Mouse (Mus musculus): ENCODE data around the gene Hdac4. TPM values are rescaled to one million over a fixed set of nuclear protein-coding genes. Genes with fewer than 3 reads are reported as not detected.

Hdac4 gene
- polyA plus RNA-seq, 1 experiment from 2014 or later, result 24.1 TPM

GRCm38 (mm10) chr1:92180141-92181137 is 15.1 kb downstream of the Hdac4 start:
- Histone ChIP-seq H3K9me3 (ENCODE audit: control insufficient read depth, low read length) (no peaks in the 10 kb centered on the region), H3K4me2 (ENCODE audit: low read depth, low read length) (peak overlapping the region; percentile 74), H3K27ac (replicated peaks; ENCODE audit: low read depth, low read length) (peak overlapping the region; percentile 99), H3K27me3 (replicated peaks; ENCODE audit: control insufficient read depth, insufficient read depth, low read length) (no peaks in the 10 kb centered on the region), H3K4me3 (ENCODE audit: low read depth, low read length) (peak overlapping the region; percentile 79), H3K9ac (ENCODE audit: low read depth, low read length) (peak overlapping the region; percentile 85), H3K4me1 (ENCODE audit: control insufficient read depth, insufficient read depth, low read length) (peaks cover 25% of the 10 kb centered on the region), H3K36me3 (ENCODE audit: control insufficient read depth, insufficient read depth, low read length) (no peaks in the 10 kb centered on the region)
- DNase-seq (ENCODE audit: low spot score) (peak; percentile 100), ATAC-seq (ENCODE audit: low read depth) (peak; percentile 98)
- under 1% methylated on average over 47 of the region's 97 CpGs for WGBS

GRCm38 (mm10) chr1:92179489-92180006 is 16.0 kb downstream of the Hdac4 start:
- no peaks in the 10 kb centered on the region for H3K36me3 ChIP-seq (ENCODE audit: control insufficient read depth, insufficient read depth, low read length)
- peak; percentile 45 for DNase-seq (ENCODE audit: low spot score)
- H3K9me3 ChIP-seq (ENCODE audit: control insufficient read depth, low read length), result no peaks in the 10 kb centered on the region
- peak overlapping the region; percentile 97 for H3K27ac ChIP-seq (replicated peaks; ENCODE audit: low read depth, low read length)
- 1% methylated on average over 35 of the region's 61 CpGs for WGBS
- H3K4me2 ChIP-seq (ENCODE audit: low read depth, low read length), result peak overlapping the region; percentile 65
- H3K4me3 ChIP-seq (ENCODE audit: low read depth, low read length), result peak overlapping the region; percentile 79
- H3K27me3 ChIP-seq (replicated peaks; ENCODE audit: control insufficient read depth, insufficient read depth, low read length), result no peaks in the 10 kb centered on the region
- peak overlapping the region; percentile 85 for H3K9ac ChIP-seq (ENCODE audit: low read depth, low read length)
- ATAC-seq (ENCODE audit: low read depth), result no peak
- H3K4me1 ChIP-seq (ENCODE audit: control insufficient read depth, insufficient read depth, low read length), result peaks cover 25% of the 10 kb centered on the region

- H3K27me3 ChIP-seq (replicated peaks; ENCODE audit: control insufficient read depth, insufficient read depth, low read length), result no peaks in the 10 kb centered on the region
- peak overlapping the region; percentile 85 for H3K9ac ChIP-seq (ENCODE audit: low read depth, low read length)
- 5% methylated on average over 11 of the region's 11 CpGs for WGBS
- H3K4me2 ChIP-seq (ENCODE audit: low read depth, low read length), result peak overlapping the region; percentile 65
- no peaks in the 10 kb centered on the region for H3K9me3 ChIP-seq (ENCODE audit: control insufficient read depth, low read length)
- ATAC-seq (ENCODE audit: low read depth), result no peak
- H3K27ac ChIP-seq (replicated peaks; ENCODE audit: low read depth, low read length), result peak overlapping the region; percentile 97
- peaks cover 25% of the 10 kb centered on the region for H3K4me1 ChIP-seq (ENCODE audit: control insufficient read depth, insufficient read depth, low read length)
- H3K4me3 ChIP-seq (ENCODE audit: low read depth, low read length), result peak overlapping the region; percentile 79
- H3K36me3 ChIP-seq (ENCODE audit: control insufficient read depth, insufficient read depth, low read length), result no peaks in the 10 kb centered on the region
- no peak for DNase-seq (ENCODE audit: low spot score)
These were observed 16.4 kb downstream of the Hdac4 start for GRCm38 (mm10) chr1:92179070-92179469.

GRCm38 (mm10) chr1:92178021-92178895 is 17.2 kb downstream of the Hdac4 start:
- ATAC-seq (ENCODE audit: low read depth) (no peak), DNase-seq (ENCODE audit: low spot score) (peak; percentile 82)
- Histone ChIP-seq H3K9me3 (ENCODE audit: control insufficient read depth, low read length) (no peaks in the 10 kb centered on the region), H3K4me3 (ENCODE audit: low read depth, low read length) (peak overlapping the region; percentile 79), H3K27ac (replicated peaks; ENCODE audit: low read depth, low read length) (peak overlapping the region; percentile 97), H3K9ac (ENCODE audit: low read depth, low read length) (peak overlapping the region; percentile 85), H3K27me3 (replicated peaks; ENCODE audit: control insufficient read depth, insufficient read depth, low read length) (no peaks in the 10 kb centered on the region), H3K36me3 (ENCODE audit: control insufficient read depth, insufficient read depth, low read length) (no peaks in the 10 kb centered on the region), H3K4me1 (ENCODE audit: control insufficient read depth, insufficient read depth, low read length) (peaks cover 25% of the 10 kb centered on the region), H3K4me2 (ENCODE audit: low read depth, low read length) (peak overlapping the region; percentile 65)
- 17% methylated on average over 10 of the region's 10 CpGs for WGBS

- Histone ChIP-seq H3K4me1 (ENCODE audit: control insufficient read depth, insufficient read depth, low read length) (peaks cover 25% of the 10 kb centered on the region), H3K27me3 (replicated peaks; ENCODE audit: control insufficient read depth, insufficient read depth, low read length) (no peaks in the 10 kb centered on the region), H3K9me3 (ENCODE audit: control insufficient read depth, low read length) (no peaks in the 10 kb centered on the region), H3K9ac (ENCODE audit: low read depth, low read length) (peak overlapping the region; percentile 85; the same call in 1 of the 2 replicates), H3K36me3 (ENCODE audit: control insufficient read depth, insufficient read depth, low read length) (no peaks in the 10 kb centered on the region), H3K27ac (replicated peaks; ENCODE audit: low read depth, low read length) (0 out of 2 replicates have a peak overlapping the region, but pooled peaks have one; percentile 97), H3K4me2 (ENCODE audit: low read depth, low read length) (0 out of 2 replicates have a peak overlapping the region, but pooled peaks have one; percentile 65), H3K4me3 (ENCODE audit: low read depth, low read length) (0 out of 2 replicates have a peak overlapping the region, but pooled peaks have one; percentile 79)
- no peak for ATAC-seq (ENCODE audit: low read depth)
- WGBS, result 39% methylated on average over 5 of the region's 5 CpGs
- DNase-seq (ENCODE audit: low spot score), result no peak
These were observed 17.9 kb downstream of the Hdac4 start for GRCm38 (mm10) chr1:92177599-92177998.

GRCm38 (mm10) chr1:92177196-92177595 is 18.3 kb downstream of the Hdac4 start:
- Histone ChIP-seq H3K4me1 (ENCODE audit: control insufficient read depth, insufficient read depth, low read length) (peaks cover 25% of the 10 kb centered on the region), H3K9me3 (ENCODE audit: control insufficient read depth, low read length) (no peaks in the 10 kb centered on the region), H3K9ac (ENCODE audit: low read depth, low read length) (0 out of 2 replicates have a peak overlapping the region, but pooled peaks have one; percentile 85), H3K36me3 (ENCODE audit: control insufficient read depth, insufficient read depth, low read length) (no peaks in the 10 kb centered on the region), H3K4me2 (ENCODE audit: low read depth, low read length) (no peak overlapping the region), H3K27me3 (replicated peaks; ENCODE audit: control insufficient read depth, insufficient read depth, low read length) (no peaks in the 10 kb centered on the region), H3K27ac (replicated peaks; ENCODE audit: low read depth, low read length) (no peak overlapping the region), H3K4me3 (ENCODE audit: low read depth, low read length) (no peak overlapping the region)
- ATAC-seq (ENCODE audit: low read depth) (no peak), DNase-seq (ENCODE audit: low spot score) (no peak)
- WGBS, result 73% methylated on average over 3 of the region's 3 CpGs

GRCm38 (mm10) chr1:92175266-92175665 is 20.2 kb downstream of the Hdac4 start:
- no peak for ATAC-seq (ENCODE audit: low read depth)
- H3K4me3 ChIP-seq (ENCODE audit: low read depth, low read length), result no peak overlapping the region
- H3K4me1 ChIP-seq (ENCODE audit: control insufficient read depth, insufficient read depth, low read length), result peaks cover 18% of the 10 kb centered on the region
- 81% methylated on average over 6 of the region's 6 CpGs for WGBS
- no peaks in the 10 kb centered on the region for H3K27me3 ChIP-seq (replicated peaks; ENCODE audit: control insufficient read depth, insufficient read depth, low read length)
- H3K36me3 ChIP-seq (ENCODE audit: control insufficient read depth, insufficient read depth, low read length), result no peaks in the 10 kb centered on the region
- no peak overlapping the region for H3K27ac ChIP-seq (replicated peaks; ENCODE audit: low read depth, low read length)
- H3K9me3 ChIP-seq (ENCODE audit: control insufficient read depth, low read length), result no peaks in the 10 kb centered on the region
- no peak for DNase-seq (ENCODE audit: low spot score)
- no peak overlapping the region for H3K9ac ChIP-seq (ENCODE audit: low read depth, low read length)
- H3K4me2 ChIP-seq (ENCODE audit: low read depth, low read length), result no peak overlapping the region

GRCm38 (mm10) chr1:92174898-92175255 is 20.6 kb downstream of the Hdac4 start:
- no peak for ATAC-seq (ENCODE audit: low read depth)
- no peak overlapping the region for H3K27ac ChIP-seq (replicated peaks; ENCODE audit: low read depth, low read length)
- H3K4me2 ChIP-seq (ENCODE audit: low read depth, low read length), result no peak overlapping the region
- peaks cover 18% of the 10 kb centered on the region for H3K4me1 ChIP-seq (ENCODE audit: control insufficient read depth, insufficient read depth, low read length)
- 77% methylated on average over 5 of the region's 5 CpGs for WGBS
- no peak for DNase-seq (ENCODE audit: low spot score)
- no peaks in the 10 kb centered on the region for H3K27me3 ChIP-seq (replicated peaks; ENCODE audit: control insufficient read depth, insufficient read depth, low read length)
- H3K9me3 ChIP-seq (ENCODE audit: control insufficient read depth, low read length), result no peaks in the 10 kb centered on the region
- no peaks in the 10 kb centered on the region for H3K36me3 ChIP-seq (ENCODE audit: control insufficient read depth, insufficient read depth, low read length)
- H3K9ac ChIP-seq (ENCODE audit: low read depth, low read length), result no peak overlapping the region
- no peak overlapping the region for H3K4me3 ChIP-seq (ENCODE audit: low read depth, low read length)
